Mouse (Mus musculus): ENCODE measurements around the gene Det1. TPM values are rescaled to one million over a fixed set of nuclear protein-coding genes. Genes with fewer than 3 reads are reported as not detected.

Det1 gene
- 9.7 and 10.1 TPM in 2 replicates for polyA plus RNA-seq (2012; rRNA removed; ENCODE audit: low replicate concordance)

GRCm38 (mm10) chr7:78846737-78847434, at the start of gene Det1:
Gene Det1, minus strand, starts transcription at chr7:78847263.

GRCm38 (mm10) chr7:78895653-78896333, 48.7 kb upstream of the Det1 start, which contains the start of gene Aen:
Gene Aen, plus strand, starts transcription at chr7:78895854.

GRCm38 (mm10) chr7:78782639-78783581, 64.2 kb downstream of the Det1 start, which contains the start of the genes Mrps11 and Mrpl46:
Gene Mrps11, plus strand, starts transcription at chr7:78783119.
Gene Mrpl46, minus strand, starts transcription at chr7:78783531.

Other genes starting within 250 kb of the Det1 start
- 0.43 and 2.1 TPM in 2 replicates for gene Ntrk3, start 109.3 kb downstream of the Det1 start, polyA plus RNA-seq (2012; rRNA removed; ENCODE audit: low replicate concordance)
- 18.5 and 23.1 TPM in 2 replicates for gene Mrps11, start 64.1 kb downstream of the Det1 start, polyA plus RNA-seq (2012; rRNA removed; ENCODE audit: low replicate concordance)
- 13.2 and 13.6 TPM in 2 replicates for gene Mrpl46, start 63.7 kb downstream of the Det1 start, polyA plus RNA-seq (2012; rRNA removed; ENCODE audit: low replicate concordance)
- 8.3 and 12.6 TPM in 2 replicates for gene Aen, start 48.6 kb upstream of the Det1 start, polyA plus RNA-seq (2012; rRNA removed; ENCODE audit: low replicate concordance)
- 13.8 and 18.7 TPM in 2 replicates for gene Isg20, start 66.2 kb upstream of the Det1 start, polyA plus RNA-seq (2012; rRNA removed; ENCODE audit: low replicate concordance)
- 0.01 TPM in 1 of 2 replicates, not detected in the other for gene Acan, start 206.2 kb upstream of the Det1 start, polyA plus RNA-seq (2012; rRNA removed; ENCODE audit: low replicate concordance)

All from duodenum, adult 2 months (tissue).